Mouse (Mus musculus): ENCODE data around the gene Araf.

DNA sequence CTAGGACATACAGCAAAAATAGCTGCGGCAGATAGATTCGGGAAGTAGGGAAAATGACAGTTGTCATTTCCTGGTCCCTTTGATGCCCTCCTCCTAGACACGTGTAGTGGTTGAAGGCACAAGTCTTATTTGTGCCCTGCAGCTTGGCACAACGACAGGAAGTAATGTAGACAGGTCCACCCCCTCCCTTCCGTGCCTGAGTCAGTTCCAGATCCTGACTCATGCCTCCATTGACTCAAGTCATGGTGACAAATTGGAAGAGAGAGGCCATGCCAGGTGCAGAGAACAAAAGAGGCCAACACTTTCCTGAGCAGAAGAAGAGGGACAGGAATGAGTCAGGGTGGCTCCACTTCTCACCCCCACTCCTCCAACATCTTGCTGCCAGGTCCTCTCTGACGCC lies 19.4 kb downstream of the Araf start:
- TF ChIP-seq CTCF (conservative IDR thresholded peaks at IDR 0.05; ENCODE audit: insufficient read depth, insufficient read length, low read depth, low read length) (no peak), POLR2A (IDR thresholded peaks at IDR 0.05; ENCODE audit: low read depth, low read length) (no peak)
